Mouse (Mus musculus) inflammation-experienced regulatory T-cells, adult 6 months (primary cell): ENCODE measurements around the gene Frmd4a. TPM values are rescaled to one million over a fixed set of nuclear protein-coding genes. Genes with fewer than 3 reads are reported as not detected.
"Not testable (repeated sequence)": the region's sequence is repeated elsewhere in the genome, so short reads cannot be mapped to it uniquely, and the experiment has no call there.

ENCODE experiments used
- ATAC-seq: one replicate; pipeline ENCODE4 v1.8.0; 2017
- polyA plus RNA-seq, 3 experiments: library from polyadenylated mRNA; unstranded; fragments of 100-300 nt; shearing (Covaris generic); gene quantifications; one replicate each; pipeline ENCODE4 v1.2.1; 2017

Gene Frmd4a
- polyA plus RNA-seq, 3 experiments from 2014 or later: 1.2 to 1.5 (median 1.5) TPM

GRCm38 (mm10) chr2:4293726-4294125, 276.2 kb downstream of the Frmd4a start:
- ATAC-seq: no peak

- no peak for ATAC-seq
These were observed 278.1 kb downstream of the Frmd4a start for GRCm38 (mm10) chr2:4295641-4296040.

DNA sequence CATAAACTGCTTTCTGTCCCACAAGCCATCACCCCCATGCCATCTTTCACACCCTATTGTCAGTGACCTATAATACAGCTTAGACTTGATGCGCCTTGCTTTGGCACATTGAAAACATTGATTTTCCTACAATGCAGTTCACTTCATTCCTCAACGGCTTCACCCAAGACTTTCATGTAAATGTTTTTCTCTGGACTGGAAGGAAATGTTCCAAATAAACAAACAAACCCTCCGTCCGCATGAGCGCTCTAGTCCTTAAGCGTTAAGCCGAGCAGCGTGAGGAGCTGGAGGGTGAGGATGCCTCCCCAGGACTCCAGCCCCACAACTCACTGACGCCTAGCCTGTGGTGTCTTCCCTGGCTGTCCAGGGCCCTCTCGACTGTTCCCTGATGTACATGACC, 279.4 kb downstream of the Frmd4a start:
- no peak for ATAC-seq

DNA sequence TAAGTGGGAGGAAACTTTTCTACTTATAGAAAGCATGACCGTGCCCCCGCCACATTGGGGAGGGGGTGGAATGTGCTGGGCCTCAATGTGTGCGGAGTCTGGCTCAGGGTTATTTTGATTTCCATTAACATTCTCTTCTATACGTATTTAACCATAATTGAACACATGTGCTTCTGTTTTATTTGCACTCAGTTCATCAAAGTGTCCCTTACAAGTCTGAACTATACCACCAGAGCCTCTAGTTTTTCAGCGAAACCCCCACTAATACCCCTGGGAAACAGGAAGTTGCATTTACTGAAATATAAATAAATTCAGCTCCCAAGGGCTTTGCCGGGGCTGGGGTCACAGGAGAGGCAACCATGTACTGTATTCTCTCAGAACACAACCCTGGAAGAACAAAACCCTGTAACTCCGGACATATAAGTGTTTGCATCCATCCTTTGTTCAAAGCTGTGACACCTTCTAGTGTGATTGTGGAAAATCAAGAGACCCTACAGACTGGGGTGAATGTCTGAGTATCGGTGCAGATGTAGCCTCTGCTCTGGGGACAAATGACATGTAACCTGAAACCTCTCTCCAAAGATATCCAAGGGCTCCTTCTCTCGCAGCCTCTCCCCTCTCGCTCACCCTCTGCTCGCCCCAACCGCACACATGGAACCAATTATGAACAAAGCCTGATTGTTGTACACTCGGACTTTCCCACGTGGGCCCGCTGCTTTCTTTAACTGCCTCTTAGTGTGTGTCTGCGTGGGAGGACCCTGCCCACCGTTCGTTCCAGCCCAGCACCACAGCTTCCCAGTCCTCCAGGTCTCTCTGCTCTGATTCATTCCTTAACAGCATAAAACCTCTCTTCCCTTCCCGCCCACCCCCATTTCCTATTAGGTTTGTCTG, 281.1 kb downstream of the Frmd4a start:
- ATAC-seq: no peak

DNA sequence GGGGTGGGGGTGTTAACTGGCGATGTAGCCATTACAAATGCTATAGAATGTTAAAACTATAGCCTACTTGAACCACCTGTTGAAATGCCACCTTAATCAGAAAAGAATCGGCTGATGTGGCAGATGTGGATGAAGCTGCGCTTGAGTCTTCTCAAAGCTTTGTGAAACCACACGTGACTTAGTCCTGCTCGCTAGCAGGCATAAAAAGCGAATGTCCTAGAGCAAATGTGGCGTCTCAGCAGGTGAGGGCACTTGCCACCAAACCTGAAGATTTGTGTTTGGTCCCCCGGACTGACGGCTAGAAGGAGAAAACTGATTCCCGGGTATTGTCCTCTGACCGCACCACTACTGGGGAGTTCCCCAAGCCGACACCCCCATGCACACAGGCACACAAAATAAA, 282.1 kb downstream of the Frmd4a start:
- no peak for ATAC-seq

DNA sequence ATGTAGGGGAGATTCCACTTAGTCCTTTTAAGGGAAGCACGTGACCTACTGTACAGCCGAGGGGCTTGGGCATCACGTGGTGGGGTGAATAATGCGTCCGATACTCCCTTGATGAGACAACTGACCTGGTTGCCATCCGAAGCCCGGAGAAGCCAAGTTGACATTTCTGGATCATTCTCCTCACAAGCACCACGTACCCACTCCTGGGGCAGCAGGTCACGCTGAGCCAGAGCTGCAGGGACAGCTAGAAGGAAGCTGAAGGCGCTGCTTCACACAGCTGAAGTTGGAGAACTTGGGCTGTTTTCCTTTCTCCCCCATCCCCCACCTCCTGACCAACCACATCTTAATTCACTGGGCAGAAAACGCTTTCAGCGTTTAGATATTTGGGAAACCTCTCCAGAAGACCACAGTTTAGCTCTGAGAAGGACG, 282.9 kb downstream of the Frmd4a start:
- ATAC-seq: no peak

DNA sequence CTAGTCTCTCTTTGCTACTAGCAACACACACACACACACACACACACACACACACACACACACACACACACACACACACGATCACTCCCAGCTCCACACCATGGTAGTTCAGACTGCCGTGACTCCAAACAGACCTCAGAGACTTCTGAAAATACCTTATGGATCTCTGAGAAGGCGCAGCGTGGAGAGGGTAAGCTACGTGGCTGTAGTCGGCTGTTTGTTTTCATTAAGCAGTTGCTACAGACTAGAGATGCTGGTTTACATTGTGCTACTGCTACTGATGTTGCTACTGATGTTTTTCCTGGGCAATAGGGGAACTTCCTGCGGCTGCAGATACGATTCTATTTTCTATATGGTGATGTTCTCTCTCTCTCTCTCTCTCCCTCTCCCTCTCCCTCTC, 283.3 kb downstream of the Frmd4a start:
- no peak for ATAC-seq

GRCm38 (mm10) chr2:4301256-4301655, 283.7 kb downstream of the Frmd4a start:
- ATAC-seq: no peak

DNA sequence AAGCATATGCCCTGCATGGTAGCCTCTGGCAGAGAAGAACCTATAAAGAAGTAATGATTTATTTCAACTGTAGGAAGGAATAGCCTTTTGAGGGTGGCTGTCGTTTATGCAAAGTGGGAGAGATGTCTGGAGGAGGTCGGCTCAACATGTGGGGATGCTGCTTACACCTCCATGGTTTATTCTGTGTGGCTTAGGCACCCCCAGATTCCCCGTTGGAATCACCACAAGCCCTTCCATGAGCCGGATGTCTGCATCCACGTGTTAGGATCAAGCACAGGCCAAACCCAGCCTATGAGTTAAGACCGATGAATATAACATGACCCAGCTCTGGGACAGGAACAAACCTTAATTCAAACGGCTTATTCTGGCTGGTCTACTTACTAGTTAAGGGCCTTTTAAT, 284.2 kb downstream of the Frmd4a start:
- ATAC-seq: no peak

DNA sequence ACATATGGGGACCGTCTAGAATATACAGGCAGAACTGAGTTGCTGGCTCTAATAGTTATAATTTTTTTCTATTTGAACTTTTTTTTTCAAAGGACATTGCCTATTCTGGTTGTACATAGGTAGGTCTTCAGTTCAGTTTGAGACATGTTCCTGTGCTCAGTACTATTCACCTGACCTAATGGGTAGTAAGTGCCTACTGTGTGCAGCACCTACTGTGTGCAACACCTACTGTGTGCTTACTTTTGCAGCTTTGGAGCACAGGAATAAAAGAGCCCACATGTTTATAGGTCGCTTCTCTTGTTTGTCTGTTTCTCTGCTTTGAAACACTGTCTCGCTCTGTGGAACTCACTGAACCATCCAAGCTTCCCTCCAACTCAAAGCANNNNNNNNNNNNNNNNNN, 284.6 kb downstream of the Frmd4a start:
- ATAC-seq: no peak

- no peak for ATAC-seq
These were observed 289.6 kb downstream of the Frmd4a start for GRCm38 (mm10) chr2:4307076-4307475.

DNA sequence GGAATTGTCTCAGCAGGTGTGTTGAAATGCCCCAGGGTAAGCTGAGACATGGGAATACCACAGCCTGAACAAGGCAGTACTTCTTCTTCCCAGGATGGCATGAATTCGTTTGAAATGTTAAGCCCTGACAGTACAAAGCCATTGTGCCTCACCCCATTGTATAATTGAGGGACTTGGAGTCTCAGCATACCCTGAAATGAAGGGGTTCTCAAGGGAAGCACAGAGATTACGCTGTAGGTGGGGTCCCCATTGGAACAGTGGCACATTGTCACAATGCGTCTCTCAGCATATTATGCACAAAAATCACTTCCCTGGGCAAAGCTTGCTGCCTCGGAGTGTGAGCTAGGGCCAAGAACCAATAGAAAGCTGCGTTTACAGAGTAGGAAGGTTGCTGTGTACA, 297.0 kb downstream of the Frmd4a start:
- ATAC-seq: no peak

DNA sequence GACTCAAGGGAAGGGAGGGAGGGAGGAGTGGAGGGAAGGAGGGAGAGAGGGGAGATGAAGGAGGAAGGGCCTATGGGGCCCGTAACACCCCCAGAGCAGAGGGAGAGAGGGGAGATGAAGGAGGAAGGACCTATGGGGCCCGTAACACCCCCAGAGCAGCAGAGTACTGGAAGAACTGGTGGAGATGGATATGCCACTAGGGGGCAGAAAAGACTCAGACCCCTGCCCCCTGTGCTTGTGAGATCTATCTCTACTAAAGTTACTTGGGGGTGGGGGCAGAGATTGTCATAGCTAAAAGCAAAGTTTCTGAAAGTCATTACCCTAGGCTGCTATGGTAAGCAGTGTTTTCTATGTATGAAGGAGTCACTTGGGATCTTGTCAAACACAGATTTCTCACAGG, 299.1 kb downstream of the Frmd4a start:
- no peak for ATAC-seq

DNA sequence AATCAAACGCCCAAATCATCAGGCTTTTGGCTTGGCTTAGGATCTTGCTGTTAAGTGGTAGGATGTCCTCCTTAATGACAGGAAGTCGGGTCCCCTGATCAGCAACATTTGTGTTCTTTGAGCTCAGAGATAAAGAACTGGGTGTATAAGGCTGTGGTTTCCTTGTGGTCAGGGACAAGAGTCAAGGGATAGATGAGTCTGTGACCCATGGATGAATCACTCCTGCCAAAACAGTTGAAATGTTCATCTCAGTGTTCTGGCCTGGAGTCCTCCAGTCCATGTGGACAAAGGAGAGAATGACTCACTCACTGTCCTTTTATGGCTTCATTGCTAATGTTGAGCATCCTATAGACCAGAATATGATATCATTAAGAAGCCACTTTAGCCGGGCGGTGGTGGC, 300.6 kb downstream of the Frmd4a start:
- ATAC-seq: no peak

DNA sequence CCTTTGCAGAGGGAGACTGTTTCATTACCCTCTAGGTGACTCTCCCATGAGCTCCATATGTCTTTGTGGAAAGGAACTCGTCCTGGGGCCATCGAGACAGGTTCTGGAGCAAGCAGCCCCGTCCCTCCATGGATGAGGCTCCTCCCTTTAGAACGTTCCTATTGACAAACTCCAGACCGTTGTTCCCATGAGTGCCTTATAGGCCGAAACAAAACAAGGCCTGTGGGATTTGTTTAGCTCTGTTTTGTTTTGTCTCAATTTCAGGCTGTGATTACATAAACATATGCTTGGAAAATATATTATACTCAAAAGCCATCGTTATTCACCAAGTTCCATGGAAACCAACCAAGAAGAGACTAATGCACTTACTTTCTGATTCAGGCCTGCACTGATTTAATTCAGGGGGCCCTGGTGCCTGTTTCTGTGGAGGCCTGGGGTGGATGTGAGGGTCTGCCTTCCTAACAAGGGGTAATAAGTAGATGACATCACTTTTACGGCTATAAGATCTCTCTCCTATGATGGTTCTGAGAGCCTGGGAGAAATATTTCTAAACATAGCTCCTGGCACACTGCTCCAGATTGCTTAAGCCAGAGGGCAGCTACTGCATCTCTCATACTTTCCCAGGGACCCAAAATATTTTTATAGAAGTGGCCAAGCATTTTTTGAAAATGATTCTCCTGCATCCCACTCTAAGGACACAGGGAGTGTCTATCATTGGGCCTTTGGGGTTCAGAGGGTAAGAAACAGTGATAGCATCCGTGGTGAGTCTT, 308.9 kb downstream of the Frmd4a start:
- ATAC-seq: no peak

GRCm38 (mm10) chr2:4327011-4327340, 309.5 kb downstream of the Frmd4a start:
- ATAC-seq: no peak

DNA sequence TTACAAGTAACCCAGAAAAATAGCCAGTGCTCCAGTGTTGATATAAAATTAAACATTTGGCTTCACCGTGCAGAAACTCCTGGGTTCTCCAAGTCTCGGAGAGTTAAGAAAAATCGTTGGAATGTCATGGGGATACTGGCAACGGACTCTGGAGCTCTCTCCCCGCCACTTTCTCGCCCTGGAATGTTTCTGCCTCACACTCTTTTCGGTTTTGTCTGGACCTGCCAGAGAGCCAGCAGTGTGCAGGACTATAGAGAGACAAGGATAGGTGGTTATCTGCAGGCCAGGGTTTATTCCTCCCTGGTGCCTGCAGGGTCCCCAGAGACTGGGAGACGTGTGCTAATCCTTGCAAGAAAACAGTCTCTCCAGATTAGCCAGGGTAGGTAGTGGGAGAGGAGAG, 314.9 kb downstream of the Frmd4a start:
- ATAC-seq: no peak

DNA sequence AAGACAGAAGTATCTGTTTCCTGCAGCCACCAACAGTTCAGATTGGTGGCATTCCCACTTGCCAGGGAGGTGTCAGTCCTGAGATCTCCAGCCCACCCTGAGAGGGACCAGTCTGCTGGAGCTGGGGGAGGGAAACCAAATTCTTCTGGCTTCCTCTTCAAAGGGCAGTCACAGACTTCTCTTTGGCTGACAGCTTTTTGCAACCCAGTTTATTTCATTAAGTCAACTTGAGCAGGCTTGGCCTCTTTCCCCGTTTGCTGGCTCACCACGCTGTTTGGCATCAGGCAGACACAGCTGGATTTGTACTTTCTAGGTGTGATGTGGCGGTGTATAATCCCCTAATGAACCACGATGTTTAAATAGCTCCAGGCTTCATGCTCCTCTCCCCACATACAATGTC, 316.7 kb downstream of the Frmd4a start:
- no peak for ATAC-seq

GRCm38 (mm10) chr2:4334936-4335335, 317.4 kb downstream of the Frmd4a start:
- ATAC-seq: no peak

GRCm38 (mm10) chr2:4335881-4336280, 318.4 kb downstream of the Frmd4a start:
- no peak for ATAC-seq

DNA sequence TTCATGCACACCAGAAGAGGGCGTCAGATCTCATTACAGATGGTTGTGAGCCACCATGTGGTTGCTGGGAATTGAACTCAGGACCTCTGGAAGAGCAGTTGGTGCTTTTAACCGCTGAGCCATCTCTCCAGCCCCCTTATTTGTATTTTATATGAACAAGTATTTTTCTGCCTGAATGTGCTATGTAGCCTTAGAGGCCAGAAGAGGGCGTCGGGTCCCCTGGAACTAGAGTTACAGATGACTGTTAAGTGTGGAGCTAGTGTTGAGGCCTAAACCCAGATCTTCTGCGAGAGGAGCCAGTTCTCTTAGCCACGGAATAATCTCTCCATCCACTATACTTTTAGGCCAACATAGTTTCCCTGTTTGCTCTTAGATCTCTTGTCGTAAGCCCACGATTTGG, 320.8 kb downstream of the Frmd4a start:
- not testable (repeated sequence) for ATAC-seq

DNA sequence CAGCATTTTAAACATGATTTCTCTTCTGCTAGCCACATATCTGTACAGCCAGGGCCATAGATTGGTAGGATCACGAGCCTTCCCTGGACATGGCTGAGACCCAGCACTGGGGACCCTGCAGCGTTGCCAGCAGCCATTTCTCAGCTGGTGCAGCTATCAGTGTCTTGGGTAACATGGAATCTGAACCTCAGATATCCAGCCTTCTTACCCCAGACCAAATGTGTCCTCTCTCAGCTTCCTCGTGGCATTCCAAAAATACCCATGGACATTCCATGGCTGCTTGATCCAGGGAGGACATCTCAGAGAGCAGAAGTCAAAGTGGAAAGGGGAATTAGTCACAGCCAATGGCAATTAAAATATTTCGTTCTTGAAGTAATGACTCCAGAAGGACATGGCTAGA, 321.6 kb downstream of the Frmd4a start:
- no peak for ATAC-seq

DNA sequence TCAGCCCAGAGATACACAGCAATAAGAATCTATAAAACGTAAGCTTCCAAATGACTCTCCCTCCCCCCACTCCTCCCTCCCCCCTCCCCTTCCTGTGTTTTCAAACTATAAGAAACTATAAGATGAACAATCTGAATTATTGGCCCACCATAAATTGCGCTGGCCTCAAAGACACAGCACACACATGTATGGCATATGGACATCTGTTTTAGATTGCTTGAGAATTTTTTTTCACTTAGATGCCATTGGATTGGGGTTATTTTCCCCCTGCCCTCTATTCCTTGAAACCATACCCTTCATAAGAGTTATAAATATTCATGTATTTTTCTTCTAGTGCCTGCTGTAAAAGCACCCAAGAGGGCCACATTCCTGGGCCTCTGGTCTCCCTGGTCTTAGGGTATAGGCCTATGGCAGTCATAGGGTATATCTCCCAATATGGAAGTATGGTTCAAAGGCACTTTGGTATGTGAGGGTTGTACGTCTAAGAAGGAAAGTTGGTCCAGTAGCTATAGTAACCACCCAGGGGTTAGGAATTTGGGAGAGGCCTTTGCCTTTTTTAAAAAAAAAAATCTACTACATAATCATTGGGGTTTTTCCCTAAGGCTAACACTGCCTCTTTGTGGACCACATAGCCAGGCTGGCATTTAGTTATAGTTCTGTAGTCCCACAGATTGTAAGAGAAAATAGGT, 322.2 kb downstream of the Frmd4a start:
- no peak for ATAC-seq

GRCm38 (mm10) chr2:4340378-4340777, 322.9 kb downstream of the Frmd4a start:
- ATAC-seq: no peak
